Mouse (Mus musculus) macrophage (primary cell): ENCODE results near the gene Olfr649. TPM values are rescaled to one million over a fixed set of nuclear protein-coding genes. Genes with fewer than 3 reads are reported as not detected.
A peak's percentile ranks its signal among the peaks of the same experiment; 100 is the strongest.

Source experiments
- H3K27ac ChIP-seq: fragments of 350-480 bp; formaldehyde crosslinking; 2 replicates; pipeline ENCODE4 v1.9.0; 2021
- H3K36me3 ChIP-seq: fragments of 350-480 bp; formaldehyde crosslinking; 2 replicates; pipeline ENCODE4 v1.9.0; 2021; ENCODE audit errors: inconsistent target
- H3K4me3 ChIP-seq: fragments of 350-480 bp; formaldehyde crosslinking; 2 replicates; pipeline ENCODE4 v1.9.0; 2021; ENCODE audit errors: inconsistent target
- H3K79me2 ChIP-seq: fragments of 350-480 bp; formaldehyde crosslinking; 2 replicates; pipeline ENCODE4 v1.9.0; 2021; ENCODE audit errors: inconsistent target
- WGBS: methylation state at CpG from one replicate; pipeline ENCODE4 v1.1.7; 2026; ENCODE audit warnings: inconsistent platforms; ENCODE audit not compliant: missing documents; 5-methylcytosine and 5-hydroxymethylcytosine counted together
- polyA plus RNA-seq: library from polyadenylated mRNA; stranded (reverse); fragments of 250-400 nt; gene quantifications from 3 replicates; pipeline ENCODE4 v1.2.4, GENCODE M21; 2018; ENCODE audit warnings: inconsistent platforms
- total RNA-seq, 78 experiments: library from RNA; depleted of rRNA; stranded (reverse); fragments of 250-400 nt; gene quantifications; 1 replicate in 9 of 78; 2 replicates in 24 of 78; 3 replicates in 43 of 78; 4 replicates in 2 of 78; pipeline ENCODE4 v1.2.4; 2018; ENCODE audit warnings: inconsistent platforms in 56 of 78

The Olfr649 gene
- total RNA-seq (2018; cell fraction: chromatin; rRNA removed) = not detected
- not detected for total RNA-seq (2018; cell fraction: cytosol; rRNA removed)
- not detected for total RNA-seq (2018; cell fraction: nucleus; rRNA removed)
- polyA plus RNA-seq = not detected in 3 replicates

- no peaks in the 10 kb centered on the region for H3K36me3 ChIP-seq
- H3K79me2 ChIP-seq = no peaks in the 10 kb centered on the region
- 97% methylated on average over 6 of the region's 6 CpGs for WGBS
- H3K4me3 ChIP-seq = no peak within 1 kb of the TSS
- no peak within 1 kb of the TSS for H3K27ac ChIP-seq
These were observed at the start of gene Olfr649 for GRCm38 (mm10) chr7:104195885-104196284. TSS of gene Olfr649 (minus strand) at chr7:104195985.

DNA sequence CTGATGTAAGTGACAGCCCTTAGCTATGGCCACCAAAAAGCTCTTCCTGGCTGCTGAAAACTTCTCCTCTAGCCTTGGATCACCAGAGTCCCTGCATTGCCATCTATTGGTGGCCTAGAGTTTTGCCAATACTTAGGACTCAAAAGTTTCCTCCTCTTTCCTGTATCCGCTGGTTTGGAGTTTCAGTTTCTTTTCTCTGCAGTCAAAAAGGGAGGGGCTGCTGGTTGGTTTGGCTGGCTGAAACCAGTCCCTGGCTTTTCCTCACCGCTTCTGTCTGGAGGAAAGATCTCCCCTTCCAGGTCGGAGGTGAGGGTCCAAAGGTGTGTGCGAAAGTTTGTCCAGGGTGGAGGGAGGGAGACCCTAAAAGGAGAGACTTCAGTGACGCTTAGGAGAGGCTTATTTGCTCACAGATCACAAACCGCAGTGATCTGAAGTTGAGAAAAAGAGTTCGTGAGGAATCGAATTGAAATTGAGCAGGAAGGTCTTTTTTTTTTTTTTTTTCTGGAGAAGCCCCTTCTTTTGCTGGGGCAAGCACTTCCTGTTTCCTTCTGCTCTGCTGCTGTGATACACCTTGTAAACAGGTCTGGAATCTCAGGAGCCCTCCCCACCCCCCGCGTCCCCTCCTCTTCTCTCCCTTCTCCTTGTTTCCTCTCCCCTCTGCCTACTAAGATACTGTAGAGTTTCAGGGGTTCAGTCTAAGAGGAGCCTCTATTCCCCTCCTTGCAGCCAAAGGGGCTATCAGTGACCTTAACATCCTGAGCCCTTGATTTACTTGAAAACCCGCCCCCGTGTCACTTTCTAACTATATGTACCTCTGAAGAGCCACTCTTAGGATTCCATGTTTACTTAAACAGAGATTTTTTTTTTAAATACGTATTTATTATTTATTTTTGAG is 48.7 kb upstream of the Olfr649 start, which contains the start of gene Trim34a:
Trim34a (plus strand) TSS at position 171 of the 895 bp plus-strand sequence.
- 5% methylated on average over 10 of the region's 13 CpGs for WGBS
- Histone ChIP-seq H3K36me3 (no peaks in the 10 kb centered on the region; the same call in 1 of the 2 replicates), H3K27ac (peak within 1 kb of the TSS; percentile 90)

DNA sequence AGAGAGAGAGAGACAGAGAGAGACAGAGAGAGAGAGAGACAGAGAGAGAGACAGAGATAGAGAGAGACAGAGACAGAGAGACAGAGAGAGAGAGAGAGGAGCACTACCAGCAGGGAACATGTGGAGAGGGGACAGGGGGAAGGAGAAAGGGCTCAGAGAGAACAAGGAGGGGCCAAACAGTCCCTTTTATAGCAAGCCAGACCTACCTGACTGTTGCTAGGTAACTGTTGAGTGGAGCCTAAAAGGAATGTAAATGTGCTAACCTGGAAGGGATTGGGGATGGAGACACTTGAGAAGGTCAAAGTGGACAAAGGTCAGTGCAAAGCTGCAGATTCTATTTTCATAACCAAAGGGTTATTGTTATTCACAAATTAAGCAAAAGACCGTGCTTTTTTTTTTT is 47.8 kb upstream of the Olfr649 start:
- H3K36me3 ChIP-seq = no peaks in the 10 kb centered on the region; the same call in 1 of the 2 replicates
- H3K79me2 ChIP-seq = peaks cover 33% of the 10 kb centered on the region
- no peak overlapping the region for H3K4me3 ChIP-seq
- H3K27ac ChIP-seq = no peak overlapping the region
- WGBS = 78% methylated on average over 1 of the region's 1 CpGs

More for the DNA sequence above, 48.7 kb upstream of the Olfr649 start, which contains the start of gene Trim34a:
- Histone ChIP-seq H3K79me2 (peaks cover 33% of the 10 kb centered on the region), H3K4me3 (peak within 1 kb of the TSS; percentile 94)

GRCm38 (mm10) chr7:104240857-104241256 is 45.1 kb upstream of the Olfr649 start:
- no peak overlapping the region for H3K4me3 ChIP-seq
- H3K27ac ChIP-seq = no peak overlapping the region
- H3K79me2 ChIP-seq = peaks cover 15% of the 10 kb centered on the region
- H3K36me3 ChIP-seq = no peaks in the 10 kb centered on the region

DNA sequence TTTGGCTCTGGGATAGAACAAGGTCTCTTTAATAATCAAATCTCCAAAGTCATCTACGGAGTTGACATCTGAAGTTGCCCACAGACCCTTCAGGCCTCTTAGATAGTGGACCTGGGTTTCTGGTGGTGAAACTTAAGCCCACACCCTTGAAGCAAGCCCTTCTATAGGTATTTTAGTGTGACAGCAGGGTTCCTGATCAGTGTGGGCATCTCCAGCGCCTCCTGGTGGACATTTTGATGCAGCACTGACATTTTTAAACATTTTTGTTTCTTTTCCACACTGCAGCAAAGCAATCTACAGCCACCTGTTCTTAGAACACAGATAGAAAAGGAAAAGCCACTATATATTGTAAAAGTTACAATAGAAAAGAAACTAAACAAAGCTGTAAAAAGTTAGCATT is 35.4 kb upstream of the Olfr649 start:
- Histone ChIP-seq H3K4me3 (no peak overlapping the region), H3K79me2 (no peaks in the 10 kb centered on the region), H3K36me3 (no peaks in the 10 kb centered on the region), H3K27ac (no peak overlapping the region)
- WGBS = 42% methylated on average over 2 of the region's 2 CpGs

- H3K36me3 ChIP-seq = no peaks in the 10 kb centered on the region
- H3K4me3 ChIP-seq = peak within 1 kb of the TSS; percentile 54
- no peaks in the 10 kb centered on the region for H3K79me2 ChIP-seq
- H3K27ac ChIP-seq = no peak within 1 kb of the TSS
- 9% methylated on average over 36 of the region's 37 CpGs for WGBS
These were observed 23.1 kb upstream of the Olfr649 start, which contains the start of gene Trim6 for GRCm38 (mm10) chr7:104218701-104219569. TSS of gene Trim6 (plus strand) at chr7:104218793.

GRCm38 (mm10) chr7:104217881-104218280 is 22.1 kb upstream of the Olfr649 start:
- Histone ChIP-seq H3K79me2 (no peaks in the 10 kb centered on the region), H3K27ac (no peak overlapping the region), H3K4me3 (no peak overlapping the region), H3K36me3 (no peaks in the 10 kb centered on the region)
- WGBS = 51% methylated on average over 2 of the region's 2 CpGs

DNA sequence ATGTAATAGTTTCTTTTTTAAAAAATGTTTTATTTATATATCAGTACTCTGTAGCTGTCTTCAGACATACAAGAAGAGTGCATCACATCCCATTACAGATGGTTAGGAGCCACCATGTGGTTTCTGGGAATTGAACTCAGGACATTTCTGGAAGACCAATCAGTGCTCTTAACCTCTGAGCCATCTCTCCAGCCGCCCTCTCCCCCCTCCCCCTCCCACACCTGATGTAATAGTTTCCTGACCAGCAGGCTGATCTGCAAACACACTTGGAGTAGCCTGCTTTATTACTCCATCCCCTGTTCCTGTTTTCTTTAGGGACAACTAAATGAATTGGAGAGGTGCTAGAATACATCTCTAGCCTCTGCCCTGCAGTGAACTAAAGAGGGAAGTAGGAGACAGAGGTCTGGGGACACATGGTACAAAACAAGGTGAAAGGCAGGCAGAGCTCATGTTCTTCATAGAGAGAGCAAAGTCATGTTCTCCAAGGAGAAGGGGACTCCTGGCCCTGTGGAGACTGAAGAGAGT is 20.3 kb upstream of the Olfr649 start:
- no peak overlapping the region for H3K27ac ChIP-seq
- H3K4me3 ChIP-seq = no peak overlapping the region
- no CpG with 5 or more reads among the region's 1 CpGs for WGBS
- no peaks in the 10 kb centered on the region for H3K79me2 ChIP-seq
- H3K36me3 ChIP-seq = no peaks in the 10 kb centered on the region

GRCm38 (mm10) chr7:104206197-104206596 is 10.4 kb upstream of the Olfr649 start:
- no peak overlapping the region for H3K27ac ChIP-seq
- WGBS = 37% methylated on average over 7 of the region's 7 CpGs

GRCm38 (mm10) chr7:104199822-104200221 is 4.0 kb upstream of the Olfr649 start:
- H3K4me3 ChIP-seq = no peak overlapping the region
- H3K27ac ChIP-seq = no peak overlapping the region
- WGBS = 4% methylated on average over 5 of the region's 5 CpGs
- H3K36me3 ChIP-seq = no peaks in the 10 kb centered on the region
- H3K79me2 ChIP-seq = no peaks in the 10 kb centered on the region

More at GRCm38 (mm10) chr7:104206197-104206596, 10.4 kb upstream of the Olfr649 start:
- no peaks in the 10 kb centered on the region for H3K79me2 ChIP-seq
- no peaks in the 10 kb centered on the region for H3K36me3 ChIP-seq
- H3K4me3 ChIP-seq = no peak overlapping the region

DNA sequence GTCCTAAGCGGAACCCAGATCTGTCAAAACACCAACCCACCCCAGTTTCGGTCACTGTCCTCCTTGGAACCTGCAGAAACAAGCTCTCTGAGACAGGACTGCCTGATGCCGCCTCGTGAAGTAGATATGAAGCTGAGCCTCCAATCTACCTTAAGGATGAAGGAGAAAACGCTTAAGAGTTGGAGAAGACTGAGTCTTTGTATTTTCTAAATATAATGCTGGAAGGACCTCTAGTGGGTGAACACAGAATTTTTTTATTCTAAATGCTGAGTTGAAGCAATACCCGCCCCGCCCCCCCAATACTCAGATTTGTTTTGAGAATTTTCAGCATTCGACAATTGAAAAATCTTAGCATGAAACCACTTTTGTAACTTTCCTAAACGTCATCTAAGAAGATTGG is 4.5 kb downstream of the Olfr649 start:
- Histone ChIP-seq H3K36me3 (no peaks in the 10 kb centered on the region), H3K79me2 (no peaks in the 10 kb centered on the region), H3K4me3 (no peak overlapping the region), H3K27ac (no peak overlapping the region)
- 27% methylated on average over 8 of the region's 9 CpGs for WGBS

GRCm38 (mm10) chr7:104183292-104183691 is 12.5 kb downstream of the Olfr649 start, which contains the start of gene Olfr648:
TSS of gene Olfr648 (minus strand) at chr7:104183392.
- Histone ChIP-seq H3K79me2 (no peaks in the 10 kb centered on the region), H3K4me3 (no peak within 1 kb of the TSS), H3K27ac (no peak within 1 kb of the TSS), H3K36me3 (no peaks in the 10 kb centered on the region)
- WGBS = 95% methylated on average over 2 of the region's 2 CpGs

GRCm38 (mm10) chr7:104179074-104179473 is 16.7 kb downstream of the Olfr649 start:
- 86% methylated on average over 1 of the region's 1 CpGs for WGBS

DNA sequence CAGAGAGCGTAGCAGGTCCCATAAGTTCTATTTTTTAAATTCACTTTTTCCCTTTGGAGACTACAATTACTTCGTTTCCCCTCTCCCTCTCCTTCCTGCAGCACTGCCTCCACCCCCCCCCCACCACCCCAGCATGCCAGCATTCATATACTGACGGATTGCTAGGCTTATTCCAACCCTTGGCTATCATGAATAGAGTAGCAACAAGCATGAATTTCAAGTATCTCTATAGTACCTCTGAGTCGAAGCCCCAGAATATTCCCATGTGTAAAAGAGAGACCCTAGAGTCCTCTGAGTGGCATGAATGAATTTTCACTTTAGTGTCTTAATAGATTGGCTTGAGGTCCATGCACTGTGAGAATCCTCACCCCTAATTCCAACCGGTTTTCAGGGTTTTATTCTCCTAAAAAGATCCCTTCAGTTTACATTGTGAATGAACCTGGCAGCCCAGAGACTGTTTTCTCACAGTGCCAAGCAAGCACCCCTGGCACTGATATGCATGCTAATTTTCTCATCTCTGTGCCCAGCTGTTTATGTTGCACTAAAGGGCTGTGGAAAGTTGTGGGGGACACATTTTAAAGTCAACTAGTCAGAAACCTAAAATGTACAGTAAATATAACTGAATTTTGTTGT is 17.2 kb downstream of the Olfr649 start:
- no peaks in the 10 kb centered on the region for H3K36me3 ChIP-seq
- no peak overlapping the region for H3K27ac ChIP-seq
- no peak overlapping the region for H3K4me3 ChIP-seq
- no peaks in the 10 kb centered on the region for H3K79me2 ChIP-seq
- 90% methylated on average over 5 of the region's 5 CpGs for WGBS

More at GRCm38 (mm10) chr7:104179074-104179473, 16.7 kb downstream of the Olfr649 start:
- H3K4me3 ChIP-seq = no peak overlapping the region
- no peaks in the 10 kb centered on the region for H3K79me2 ChIP-seq
- H3K36me3 ChIP-seq = no peaks in the 10 kb centered on the region
- no peak overlapping the region for H3K27ac ChIP-seq
